Mouse (Mus musculus): Measurements from ENCODE around the gene Wnt7b. TPM values are rescaled to one million over a fixed set of nuclear protein-coding genes. Genes with fewer than 3 reads are reported as not detected.

Gene Wnt7b
- total RNA-seq, 2 experiments from 2014 or later, result 31.3 to 34.4 TPM

DNA sequence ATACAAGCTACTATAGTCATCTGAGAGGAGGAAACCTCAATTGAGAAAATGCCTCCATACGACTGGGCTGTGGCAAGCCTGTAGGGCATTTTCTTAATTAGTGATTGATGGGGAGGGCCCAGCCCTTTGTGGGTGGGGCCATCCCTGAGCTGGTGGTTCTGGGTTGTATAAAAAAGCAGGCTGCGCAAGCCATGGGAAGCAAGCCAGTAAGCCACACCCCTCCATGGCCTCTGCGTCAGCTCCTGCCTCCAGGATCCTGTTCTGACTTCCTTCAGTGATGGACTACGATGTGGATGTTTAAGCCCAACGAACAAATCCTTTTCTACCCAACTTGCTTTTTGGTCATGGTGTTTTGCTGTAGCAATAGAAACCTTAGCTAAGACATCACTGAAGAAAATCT, 21.1 kb upstream of the Wnt7b start:
- intact Hi-C loops (cut with DNase I), result no loop called here
- DNase-seq (ENCODE audit: low spot score in 2 of 2), result no peak

DNA sequence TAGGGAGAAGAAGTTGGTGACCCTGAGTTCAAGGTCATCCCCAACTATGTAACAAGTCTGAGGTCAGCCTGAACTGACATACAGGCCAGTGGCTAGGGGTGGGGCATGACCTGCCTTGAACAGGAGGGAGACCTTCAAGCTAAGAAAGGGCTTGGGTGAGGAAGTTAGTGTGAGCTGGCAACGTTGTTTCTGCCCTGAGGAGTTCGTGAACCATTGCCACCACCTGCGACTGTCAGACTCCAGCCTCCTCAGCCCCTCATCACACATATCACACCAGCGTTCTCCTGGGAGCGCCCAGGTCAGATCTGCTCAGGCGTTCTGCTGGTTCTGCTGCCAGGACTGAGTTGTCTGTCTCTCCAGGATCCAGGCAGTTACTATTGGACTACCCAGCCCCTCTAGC, 20.5 kb upstream of the Wnt7b start:
- intact Hi-C loops (cut with DNase I), result no loop called here
- no peak for DNase-seq (ENCODE audit: low spot score in 2 of 2)

DNA sequence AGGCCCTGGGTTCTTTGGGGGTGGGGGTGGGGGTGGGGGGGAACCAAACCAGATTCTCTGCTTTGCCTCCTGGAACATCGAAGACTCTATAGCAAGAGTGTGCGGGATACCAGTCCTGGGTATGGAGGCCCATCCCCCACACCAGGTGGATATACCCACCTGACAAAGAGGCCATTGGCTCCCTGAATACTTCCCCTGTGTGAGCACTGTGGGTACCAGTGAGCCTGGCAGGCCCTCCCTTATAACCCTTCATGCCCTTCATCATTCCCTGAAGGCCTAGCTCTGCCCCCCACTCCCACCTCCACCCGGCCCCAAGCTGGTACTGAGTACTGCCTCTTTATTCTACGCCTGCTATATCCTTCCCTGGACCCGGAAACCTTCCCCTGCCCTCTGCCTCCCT, 19.7 kb upstream of the Wnt7b start:
- DNase-seq (ENCODE audit: low spot score in 2 of 2), result no peak
- intact Hi-C loops (cut with DNase I), result no loop called here

DNA sequence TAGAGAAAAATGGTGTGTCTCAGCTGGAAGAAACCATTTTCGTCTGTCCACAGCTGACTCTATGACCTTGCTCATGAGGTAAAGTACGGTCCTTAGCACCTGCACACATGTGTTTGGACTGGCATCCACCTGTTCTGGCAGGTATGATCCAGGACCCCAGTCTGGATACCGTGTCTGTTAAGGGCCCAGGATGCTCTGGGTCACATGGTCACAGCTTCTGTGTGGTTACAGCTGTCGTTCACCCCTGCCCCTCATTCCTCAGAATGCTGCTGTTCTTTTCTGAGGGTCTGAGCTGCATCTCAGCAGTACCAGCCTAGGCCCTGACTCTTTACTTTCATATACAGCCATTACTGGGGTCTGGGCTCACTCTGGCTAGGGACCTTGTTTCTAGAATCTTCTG, 18.9 kb upstream of the Wnt7b start:
- DNase-seq (ENCODE audit: low spot score in 2 of 2), result no peak
- intact Hi-C loops (cut with DNase I), result no loop called here

DNA sequence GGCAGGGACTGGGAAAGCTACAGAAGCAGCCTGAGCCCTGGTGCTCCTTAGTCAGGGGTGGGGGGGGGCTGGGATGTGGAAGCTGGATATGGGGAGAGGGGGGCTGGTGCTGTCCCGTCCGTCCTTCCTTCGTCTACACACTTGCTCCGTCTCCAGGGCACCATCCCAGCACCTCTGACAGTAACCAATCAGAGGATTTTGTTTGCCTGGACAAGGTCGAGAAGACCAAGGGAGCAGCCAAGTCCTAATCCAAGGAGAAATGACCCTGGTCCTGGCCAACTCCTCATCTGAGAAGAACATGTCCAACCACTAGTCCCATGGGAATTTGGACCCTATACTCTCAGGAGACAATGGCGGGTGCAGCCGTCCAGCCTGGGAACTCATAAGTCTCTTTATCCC, 18.4 kb upstream of the Wnt7b start:
- no peak for DNase-seq (ENCODE audit: low spot score in 2 of 2)
- intact Hi-C loops (cut with DNase I), result no loop called here

DNA sequence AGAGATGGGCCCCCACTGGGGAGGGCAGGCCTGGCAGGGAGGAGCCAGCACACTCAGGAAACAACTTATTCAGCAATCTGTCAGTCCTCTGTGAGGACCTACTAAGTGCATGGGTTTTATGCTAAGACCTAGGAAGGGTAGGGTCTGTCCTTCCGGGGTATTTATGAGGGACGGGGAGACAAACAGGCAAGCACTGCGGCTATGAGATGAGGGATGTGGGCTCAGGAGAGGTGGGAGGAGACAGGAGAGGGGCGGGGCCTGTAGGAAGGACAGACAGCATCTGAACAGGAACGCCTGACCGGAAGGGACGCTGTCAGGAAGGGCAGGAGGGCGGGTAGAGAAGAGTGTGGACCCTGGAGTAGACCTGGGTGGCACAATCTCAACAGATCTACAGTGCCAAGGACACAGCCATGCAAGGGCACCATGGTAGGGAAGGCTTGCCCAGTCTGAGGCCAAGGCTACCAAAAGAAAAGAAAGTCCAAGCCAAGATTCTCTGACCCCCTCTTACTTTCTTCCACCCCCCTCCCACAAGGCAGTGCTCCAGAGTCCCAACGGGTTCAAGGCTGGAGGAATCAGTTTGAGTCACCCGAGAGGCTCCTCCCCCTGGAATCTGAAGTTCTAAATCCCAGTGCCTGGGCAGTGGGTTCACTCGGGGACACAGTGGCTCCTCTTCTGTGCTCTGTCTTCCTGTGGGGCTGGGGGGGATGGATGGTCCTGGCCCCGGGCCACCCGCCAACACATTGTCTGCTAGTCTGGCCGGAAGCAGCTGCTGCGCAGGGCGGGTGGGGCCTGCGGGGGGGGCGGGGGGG, 17.8 kb upstream of the Wnt7b start:
- intact Hi-C loops (cut with DNase I), result loop anchor here (1.0 to 5.0 kb wide), 2 partner anchors 109 to 267 kb away; no protein-coding TSS in a partner anchor
- DNase-seq (ENCODE audit: low spot score in 2 of 2), result peak in 1 of 2 experiments; percentile 54

DNA sequence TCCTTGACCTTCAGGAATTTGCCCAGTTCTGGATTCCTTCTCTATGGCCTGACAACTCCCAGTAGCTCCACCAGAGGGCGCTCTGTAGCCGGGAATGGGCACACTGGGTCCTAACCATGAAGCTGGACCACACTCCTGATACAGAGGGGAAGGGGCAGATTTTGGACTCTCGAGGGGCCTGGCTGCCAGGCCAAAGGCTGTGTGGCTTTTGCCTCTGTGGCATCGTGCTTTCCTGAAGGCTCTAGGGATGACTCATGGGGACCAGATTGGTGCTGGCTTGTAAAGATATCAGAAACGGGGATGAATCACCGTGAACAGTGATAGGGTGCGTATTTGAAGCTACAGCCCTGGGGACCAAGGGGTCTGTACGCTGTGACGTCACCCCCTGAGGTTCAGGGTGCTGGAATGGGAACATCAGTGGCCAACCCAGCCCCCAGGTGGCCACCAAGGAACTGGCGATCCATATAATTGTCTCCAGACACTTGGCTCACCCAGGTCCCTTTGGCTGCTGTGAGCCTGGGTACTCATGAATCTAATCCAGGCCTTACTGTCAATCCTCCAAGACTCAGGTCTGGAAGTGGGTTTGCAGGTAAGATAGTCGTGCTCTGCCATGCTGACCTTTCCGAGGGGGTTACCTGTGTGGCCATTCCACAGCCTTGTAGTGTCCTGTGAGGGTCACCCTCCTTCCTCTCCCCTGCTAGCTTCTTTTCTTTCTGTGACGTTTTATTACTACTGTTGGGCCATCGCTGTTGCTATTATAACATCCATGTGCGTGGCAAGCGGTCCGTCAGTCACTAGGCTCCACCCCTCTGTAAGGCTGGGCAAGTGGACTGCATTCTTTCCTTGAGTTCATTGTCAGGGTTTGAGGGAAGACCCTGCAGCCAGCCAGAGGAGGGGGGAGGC, 17.0 kb upstream of the Wnt7b start:
- DNase-seq (ENCODE audit: low spot score in 2 of 2), result peak; percentile 66 to 71
- intact Hi-C loops (cut with DNase I), result loop anchor here (1.0 to 5.0 kb wide), 2 partner anchors 110 to 268 kb away; no protein-coding TSS in a partner anchor

DNA sequence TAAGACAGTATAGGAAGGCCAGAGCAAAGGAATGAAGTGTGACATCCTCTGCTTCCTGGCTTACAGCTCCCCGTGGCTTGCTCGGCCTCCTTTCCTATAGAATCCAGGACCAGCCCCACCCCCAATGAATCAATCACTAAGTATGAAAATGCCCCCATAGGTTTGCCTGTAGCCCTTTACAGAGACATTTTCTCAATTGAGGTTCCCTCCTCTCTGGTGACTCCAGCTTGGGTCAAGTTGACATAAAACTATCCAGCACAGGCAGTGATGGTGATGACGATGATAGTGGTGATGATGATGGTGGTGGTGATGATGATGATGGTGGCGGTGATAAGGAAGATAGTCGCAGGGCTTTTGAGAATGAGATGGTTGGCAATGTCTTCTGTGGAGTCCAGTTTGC, 16.2 kb upstream of the Wnt7b start:
- intact Hi-C loops (cut with DNase I), result loop anchor here (5.0 kb wide), 1 partner anchor 269 kb away; no protein-coding TSS in a partner anchor
- no peak for DNase-seq (ENCODE audit: low spot score in 2 of 2)

DNA sequence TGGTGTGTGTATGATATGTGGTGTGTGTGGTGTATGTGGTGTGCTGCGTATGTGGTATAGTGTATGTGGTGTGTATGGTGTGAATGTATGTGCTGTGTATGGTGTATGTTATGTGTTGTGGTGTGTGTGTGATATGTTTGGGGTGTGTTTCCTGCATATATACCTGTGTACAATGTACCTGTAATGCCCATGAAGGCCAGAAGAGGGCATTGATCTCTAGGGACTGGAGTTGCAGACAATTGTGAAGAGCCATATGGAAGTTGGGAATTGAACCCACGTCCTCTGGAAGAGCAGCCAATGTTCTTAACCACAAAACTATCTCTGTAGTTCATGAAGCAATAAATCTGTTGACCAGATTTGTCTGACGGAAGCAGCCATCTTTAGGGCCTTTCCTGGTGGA, 15.1 kb upstream of the Wnt7b start:
- DNase-seq (ENCODE audit: low spot score in 2 of 2), result no peak
- intact Hi-C loops (cut with DNase I), result loop anchor here (5.0 kb wide), 1 partner anchor 270 kb away; no protein-coding TSS in a partner anchor

DNA sequence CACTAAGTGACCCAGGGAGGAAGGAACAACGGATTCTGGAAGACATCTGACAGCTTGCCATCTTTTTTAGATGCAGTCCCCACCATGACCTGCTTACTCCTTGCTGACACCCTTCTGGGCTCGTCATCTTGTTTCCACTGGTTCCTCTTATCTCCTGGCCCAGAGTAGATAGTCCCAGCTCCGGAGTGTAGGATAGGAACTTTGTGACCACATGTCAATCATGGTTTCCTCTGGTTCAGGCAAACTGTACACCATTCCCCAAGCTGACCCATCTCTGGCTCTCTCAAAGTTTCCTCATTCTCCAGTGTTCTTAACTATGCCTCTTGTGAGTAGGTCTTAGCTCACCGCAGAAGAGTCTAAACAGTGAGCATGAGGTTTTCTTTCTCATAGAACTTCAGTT, 10.4 kb upstream of the Wnt7b start:
- intact Hi-C loops (cut with DNase I), result no loop called here
- no peak for DNase-seq (ENCODE audit: low spot score in 2 of 2)

DNA sequence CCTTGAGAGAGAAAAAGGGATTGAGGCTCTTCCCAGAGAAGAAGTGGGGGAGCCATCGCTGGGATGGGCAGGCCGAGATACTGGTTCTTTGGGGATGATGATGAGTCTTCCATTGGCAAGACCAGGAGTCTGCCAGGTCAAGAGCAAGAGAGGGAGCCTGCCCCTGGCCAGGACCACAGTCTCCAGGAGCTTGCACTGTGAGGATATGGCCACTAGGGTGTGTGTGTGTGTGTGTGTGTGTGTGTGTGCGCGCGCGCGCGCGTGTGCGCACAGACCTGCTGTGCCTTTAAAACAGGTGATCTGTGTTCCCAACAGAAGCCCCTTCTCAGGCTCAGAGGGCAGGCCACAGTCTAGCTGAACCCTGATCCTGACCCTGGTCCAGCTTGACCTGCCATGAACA, 8.6 kb upstream of the Wnt7b start:
- no peak for DNase-seq (ENCODE audit: low spot score in 2 of 2)
- intact Hi-C loops (cut with DNase I), result no loop called here

DNA sequence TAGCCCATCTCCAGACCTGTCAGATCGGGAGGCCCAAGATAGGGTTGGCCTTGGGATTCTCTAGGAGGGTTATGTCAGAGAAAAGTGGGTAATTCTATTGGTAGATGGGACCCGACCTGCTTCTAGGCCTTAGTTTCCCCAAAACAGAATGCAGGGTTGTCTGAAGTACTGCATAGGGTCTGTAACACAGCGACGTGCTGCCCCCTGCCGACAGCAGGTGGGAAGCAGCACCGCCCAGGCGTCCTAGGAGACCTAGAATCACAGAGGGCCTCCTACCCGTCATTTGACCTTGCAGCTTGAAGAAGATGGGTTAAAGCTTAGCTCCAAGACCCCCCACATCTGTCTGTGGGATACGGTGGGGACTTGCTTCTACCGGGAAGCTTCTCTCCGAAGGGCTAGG, 1.2 kb upstream of the Wnt7b start:
- peak; percentile 48 to 67 for DNase-seq (ENCODE audit: low spot score in 2 of 2)
- intact Hi-C loops (cut with DNase I), result loop anchor here (1.0 to 5.0 kb wide), 4 partner anchors 105 to 317 kb away; no protein-coding TSS in a partner anchor

DNA sequence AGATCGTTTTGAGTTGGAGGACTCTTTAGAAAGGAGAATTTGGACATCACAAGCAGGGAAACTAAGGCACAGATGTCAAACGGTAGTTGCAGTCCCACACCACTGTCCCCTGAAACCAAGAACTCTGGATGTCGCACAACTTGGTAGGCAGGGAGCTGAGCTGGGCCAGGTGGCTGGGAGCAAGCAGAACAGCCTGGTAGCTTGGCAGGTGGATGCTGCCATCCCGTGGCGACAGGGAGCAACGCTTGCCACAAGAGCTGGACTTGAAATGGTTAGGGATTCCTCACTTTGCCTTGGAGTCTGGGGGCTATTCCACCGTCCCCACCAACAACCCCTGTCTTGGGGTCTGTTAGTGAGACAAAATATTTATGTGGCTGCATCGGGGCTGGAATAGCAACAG, 751 bp upstream of the Wnt7b start:
- DNase-seq (ENCODE audit: low spot score in 2 of 2), result peak; percentile 82 to 89
- intact Hi-C loops (cut with DNase I), result loop anchor here (1.0 to 5.0 kb wide), 4 partner anchors 104 to 317 kb away; no protein-coding TSS in a partner anchor

DNA sequence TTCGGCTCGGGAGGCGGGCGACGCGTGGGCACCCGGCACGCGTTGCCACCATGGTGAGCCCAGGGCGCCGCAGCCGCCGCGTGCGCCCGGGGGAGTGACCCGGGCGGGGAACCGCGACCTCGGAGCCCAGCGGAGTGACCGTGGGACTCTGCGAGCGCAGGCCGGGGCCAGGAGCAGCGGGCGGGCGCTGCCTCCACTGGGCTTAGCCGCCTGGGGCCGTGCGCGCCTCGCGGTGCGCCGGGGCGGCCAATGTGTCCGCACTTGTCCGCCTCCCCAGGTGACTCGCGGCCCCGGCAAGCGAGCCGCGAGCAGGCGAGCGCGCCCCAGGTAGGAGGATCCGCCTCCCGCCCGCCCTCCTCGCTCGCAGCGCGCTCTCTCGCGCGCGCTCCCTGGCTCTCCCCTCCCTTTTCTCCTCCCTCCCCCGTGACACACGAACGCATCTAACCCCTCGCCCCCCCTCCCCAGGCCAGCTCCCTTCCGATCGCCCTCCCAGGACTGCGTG, 659 bp downstream of the Wnt7b start:
- DNase-seq (ENCODE audit: low spot score in 2 of 2), result no peak
- intact Hi-C loops (cut with DNase I), result loop anchor here (2.0 to 5.0 kb wide), 2 partner anchors 103 to 194 kb away; no protein-coding TSS in a partner anchor

DNA sequence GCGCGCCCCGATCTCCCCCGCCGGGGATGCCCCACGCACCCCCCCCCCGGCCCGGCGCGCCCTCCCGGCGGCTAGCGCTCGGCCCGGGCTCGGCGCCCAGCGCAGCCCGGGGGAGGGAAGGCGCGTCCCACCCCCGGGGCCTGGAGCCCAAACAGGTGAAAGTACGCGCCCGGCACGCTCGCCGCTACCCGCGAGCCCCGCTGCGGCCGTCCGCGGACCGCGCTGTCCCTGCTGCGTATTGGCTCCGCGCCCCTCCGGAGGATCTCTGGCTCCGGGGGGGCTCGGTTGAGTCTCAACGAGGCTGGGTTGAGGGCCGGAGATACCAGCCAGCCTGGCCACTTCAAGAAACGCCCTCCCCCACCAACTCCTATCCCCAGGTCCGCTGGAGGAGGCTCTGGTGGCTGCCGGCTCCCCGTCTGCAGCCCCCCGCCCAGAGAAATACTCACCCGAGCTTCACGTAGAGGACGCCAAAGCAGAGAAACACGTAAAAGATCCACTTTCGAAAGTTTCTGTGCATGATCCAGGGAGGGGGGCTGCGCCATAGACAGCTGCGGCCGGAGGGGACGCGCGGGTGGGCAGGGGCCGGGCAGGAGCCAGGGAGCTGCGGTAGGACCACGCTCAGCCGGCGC, 1.2 kb downstream of the Wnt7b start:
- intact Hi-C loops (cut with DNase I), result loop anchor here (1.0 to 5.0 kb wide), 2 partner anchors 194 to 428 kb away; no protein-coding TSS in a partner anchor
- no peak for DNase-seq (ENCODE audit: low spot score in 2 of 2)

DNA sequence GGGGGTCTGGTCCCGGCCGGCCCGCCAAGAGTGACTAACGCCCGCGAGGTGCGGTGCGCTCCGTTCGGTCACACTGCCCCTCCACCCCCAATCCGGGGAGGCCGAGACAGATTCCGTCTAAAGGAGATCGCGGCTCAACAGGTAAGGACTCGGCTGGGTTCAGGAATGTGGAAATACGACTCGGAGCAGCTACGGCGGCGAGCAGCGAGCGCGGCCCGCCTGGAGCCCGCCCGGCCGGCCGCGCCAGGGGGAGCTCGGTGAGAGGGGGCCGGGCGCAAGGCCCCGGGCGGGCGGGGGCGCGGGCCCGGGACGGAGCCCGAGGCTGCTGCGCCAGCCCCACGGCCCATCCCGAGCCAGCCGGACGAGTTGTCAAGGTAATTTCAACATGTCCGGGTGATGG, 1.8 kb downstream of the Wnt7b start:
- intact Hi-C loops (cut with DNase I), result loop anchor here (1.0 to 5.0 kb wide), 2 partner anchors 193 to 427 kb away; no protein-coding TSS in a partner anchor
- no peak for DNase-seq (ENCODE audit: low spot score in 2 of 2)

DNA sequence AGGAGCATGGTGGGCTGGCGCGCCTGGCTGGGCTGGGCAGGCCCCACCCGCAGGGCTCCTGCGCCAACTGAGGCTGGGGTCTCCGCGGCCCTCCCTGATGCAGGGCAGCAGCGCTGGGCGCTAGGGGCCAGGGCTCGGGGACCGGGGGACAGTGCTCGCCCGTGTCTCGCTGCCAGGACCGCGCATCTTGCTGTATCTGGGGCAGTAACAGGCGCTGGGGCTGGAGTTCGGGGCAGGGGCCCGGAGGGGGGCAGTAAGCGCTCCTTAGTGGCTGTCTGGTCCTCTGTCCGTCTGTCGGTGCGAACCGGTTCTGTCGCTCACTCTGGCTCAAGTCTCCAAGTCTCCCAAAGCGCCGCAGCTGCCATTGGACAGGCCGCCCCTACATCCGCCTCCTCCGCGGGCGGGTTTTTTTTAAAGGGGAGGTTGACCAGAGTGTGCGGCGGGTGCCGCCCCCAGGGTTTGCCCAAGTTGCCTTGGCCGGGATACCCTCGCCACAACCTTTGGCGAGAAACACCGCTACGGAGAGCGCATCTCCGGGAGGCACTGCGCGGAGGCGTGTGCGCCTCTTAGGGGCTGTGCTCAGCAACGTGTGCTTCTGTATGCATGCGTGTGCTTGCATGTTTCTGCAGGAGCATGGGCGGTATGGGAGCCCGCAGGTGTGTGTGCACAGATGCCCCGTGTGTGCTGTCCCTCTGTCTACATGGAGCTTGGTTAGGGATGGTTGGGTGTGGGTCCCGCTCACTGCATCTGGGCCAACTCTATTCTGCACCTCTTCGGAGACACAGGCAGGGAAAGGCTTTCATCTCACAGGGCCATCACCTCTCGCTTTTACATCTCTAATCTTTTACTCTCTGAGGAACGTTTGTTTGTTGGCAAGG, 4.5 kb downstream of the Wnt7b start:
- DNase-seq (ENCODE audit: low spot score in 2 of 2), result peak in 1 of 2 experiments; percentile 39
- intact Hi-C loops (cut with DNase I), result loop anchor here (5.0 kb wide), 1 partner anchor 176 kb away; no protein-coding TSS in a partner anchor

Data from left cerebral cortex, postnatal 25 days (tissue).